Mouse (Mus musculus) olfactory bulb, adult 2 months (tissue): ENCODE measurements around the gene Tbxas1. TPM values are rescaled to one million over a fixed set of nuclear protein-coding genes. Genes with fewer than 3 reads are reported as not detected.

Experiments used
- H3K27ac ChIP-seq: fragments of 200-500 bp; 2 replicates; pipeline ENCODE4 v1.5.1; 2012; ENCODE audit warnings: low read depth, low read length; ENCODE audit not compliant: insufficient read depth
- H3K4me1 ChIP-seq: fragments of 200-500 bp; 2 replicates; pipeline ENCODE4 v1.6.1; 2012; ENCODE audit warnings: low read length; ENCODE audit not compliant: control insufficient read depth, insufficient read depth
- H3K4me3 ChIP-seq: fragments of 200-500 bp; 2 replicates; pipeline ENCODE4 v1.5.1; 2012; ENCODE audit warnings: mild to moderate bottlenecking, low read depth, low read length, moderate library complexity; ENCODE audit not compliant: insufficient read depth
- CTCF ChIP-seq: fragments of 200-500 bp; IDR thresholded peaks from 2 replicates; pipeline ENCODE4 v1.5.1; 2012; ENCODE audit warnings: low read depth, mild to moderate bottlenecking, low read length, moderate library complexity; ENCODE audit not compliant: insufficient read depth
- POLR2A ChIP-seq: fragments of 200-500 bp; IDR thresholded peaks from 2 replicates; pipeline ENCODE4 v1.6.1; 2012; ENCODE audit warnings: mild to moderate bottlenecking, low read depth, low read length, moderate library complexity; ENCODE audit not compliant: insufficient read depth
- WGBS: fragments of 180-500 bp; shearing (Covaris S2); methylation state at CpG from one replicate; pipeline ENCODE4 v1.1.7; 2018; 5-methylcytosine and 5-hydroxymethylcytosine counted together
- polyA plus RNA-seq: library from polyadenylated mRNA; stranded (reverse); fragments of >200 nt; gene quantifications from 2 replicates; pipeline ENCODE4 v1.2.4, GENCODE M21; 2012; ENCODE audit warnings: low replicate concordance; ENCODE audit not compliant: missing spikeins, insufficient read depth, insufficient read length

Tbxas1 gene
- polyA plus RNA-seq = not detected in 2 replicates

DNA sequence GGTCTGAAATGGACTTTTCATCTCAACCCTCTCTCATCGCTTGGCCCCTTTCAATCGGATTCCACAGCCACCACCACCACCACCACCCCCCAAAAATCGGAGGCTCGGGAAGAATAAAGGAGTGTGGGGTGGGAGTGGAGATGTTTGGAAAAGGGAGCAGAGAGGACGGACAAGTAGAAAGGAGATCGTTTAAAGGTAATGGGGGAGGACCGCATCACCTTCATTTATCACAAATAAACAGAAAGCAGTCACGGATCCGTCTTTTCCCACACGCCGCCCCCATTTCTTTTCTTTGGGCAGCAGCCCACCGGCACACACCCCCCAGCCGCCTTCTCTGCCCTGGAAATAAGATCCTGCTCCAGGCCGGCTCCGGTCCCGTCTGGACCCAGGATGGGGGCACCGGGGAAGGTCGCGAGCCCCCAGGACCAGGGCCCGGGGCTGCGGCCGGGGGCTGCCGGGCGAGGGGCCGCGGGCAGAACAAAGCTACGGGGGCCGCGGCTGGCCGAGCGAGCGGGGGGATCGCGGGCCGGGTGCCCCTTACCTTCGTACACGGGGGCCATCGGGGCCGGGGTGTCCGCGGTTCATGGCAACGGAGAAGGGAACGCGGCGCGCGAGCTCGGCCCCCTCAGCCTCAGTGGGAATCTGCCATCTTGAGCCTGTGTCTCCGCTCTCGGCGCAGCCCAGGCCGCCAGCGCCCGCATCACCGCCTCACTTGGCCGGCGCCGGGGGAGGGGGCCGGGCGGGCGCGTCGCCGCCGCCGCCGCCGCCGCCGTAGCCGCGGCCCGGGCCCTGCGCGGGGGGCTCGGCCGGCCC is at the start of gene Tbxas1:
Tbxas1 (plus strand) TSS at position 147 of the 813 bp plus-strand sequence.
- 10% methylated on average over 77 of the region's 77 CpGs for WGBS
- H3K4me1 ChIP-seq = peaks cover 2% of the 10 kb centered on the region; the same call in 1 of the 2 replicates
- H3K4me3 ChIP-seq = peak within 1 kb of the TSS; percentile 93
- TF ChIP-seq CTCF = no peak
- no peak for TF ChIP-seq POLR2A
- H3K27ac ChIP-seq = peak within 1 kb of the TSS; percentile 40

DNA sequence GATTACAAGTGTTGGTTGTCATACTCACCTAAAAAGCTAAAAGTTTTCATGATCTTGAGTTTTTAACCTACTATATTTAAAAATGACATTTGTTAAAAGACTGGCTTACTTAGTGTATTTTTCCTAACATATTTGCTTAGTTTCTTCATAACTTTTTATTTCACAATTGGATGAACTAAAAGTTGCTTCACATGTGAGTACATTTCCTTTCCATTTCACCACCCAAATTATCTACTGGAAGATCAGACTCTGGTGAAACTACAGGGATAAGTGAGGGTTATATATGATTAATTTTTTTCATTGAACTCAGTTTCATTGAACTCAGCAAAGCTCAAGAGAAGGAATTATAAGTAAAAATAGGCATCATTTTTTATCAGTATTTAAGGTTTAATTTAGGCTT is 49.3 kb upstream of the Tbxas1 start:
- no peak for TF ChIP-seq POLR2A
- no peak for TF ChIP-seq CTCF
- Histone ChIP-seq H3K4me1 (peaks cover 2% of the 10 kb centered on the region; the same call in 1 of the 2 replicates), H3K4me3 (no peak overlapping the region), H3K27ac (no peak overlapping the region)

DNA sequence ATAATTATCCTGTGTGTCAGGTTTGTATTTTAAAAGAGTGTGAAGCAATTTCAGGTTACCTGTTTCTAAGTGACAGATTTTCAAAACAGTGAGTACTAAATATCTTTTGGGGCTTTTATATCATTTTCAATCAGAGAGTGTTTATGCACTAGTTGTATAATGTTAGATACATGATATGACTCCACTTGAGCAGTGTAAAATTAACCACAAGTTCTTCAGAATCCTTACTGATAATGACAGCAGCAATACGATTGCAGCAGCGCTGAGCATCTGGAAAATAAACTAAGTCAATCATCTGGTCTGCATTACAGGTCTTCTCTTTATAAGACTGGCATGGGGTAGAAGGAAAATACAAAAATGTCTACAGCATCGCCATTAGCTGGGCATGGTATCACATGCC is 48.3 kb upstream of the Tbxas1 start:
- 97% methylated on average over 3 of the region's 3 CpGs for WGBS
- Histone ChIP-seq H3K27ac (no peak overlapping the region), H3K4me3 (no peak overlapping the region), H3K4me1 (peaks cover 2% of the 10 kb centered on the region; the same call in 1 of the 2 replicates)
- TF ChIP-seq CTCF (no peak), POLR2A (no peak)

DNA sequence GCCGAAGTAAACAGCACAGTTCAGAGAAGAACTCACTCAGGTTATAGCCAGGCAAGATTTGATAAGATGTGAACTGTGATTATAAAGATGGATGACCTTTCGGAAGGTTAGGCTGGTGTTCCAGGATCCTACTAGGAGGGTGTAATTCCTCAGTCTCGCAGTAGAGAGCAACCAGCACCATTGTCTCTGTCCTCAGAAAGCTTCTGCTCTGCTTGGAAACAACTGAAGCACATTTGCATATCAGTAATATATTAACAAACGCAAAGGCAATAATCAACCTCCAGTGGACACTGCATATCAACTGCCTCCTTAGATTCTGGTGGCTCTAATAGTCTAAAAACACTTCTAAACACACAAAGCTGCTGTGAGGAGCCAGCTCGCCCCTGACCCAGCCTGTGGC is 47.8 kb upstream of the Tbxas1 start:
- TF ChIP-seq POLR2A = no peak
- TF ChIP-seq CTCF = no peak
- WGBS = 82% methylated on average over 5 of the region's 5 CpGs
- peaks cover 2% of the 10 kb centered on the region; the same call in 1 of the 2 replicates for H3K4me1 ChIP-seq

DNA sequence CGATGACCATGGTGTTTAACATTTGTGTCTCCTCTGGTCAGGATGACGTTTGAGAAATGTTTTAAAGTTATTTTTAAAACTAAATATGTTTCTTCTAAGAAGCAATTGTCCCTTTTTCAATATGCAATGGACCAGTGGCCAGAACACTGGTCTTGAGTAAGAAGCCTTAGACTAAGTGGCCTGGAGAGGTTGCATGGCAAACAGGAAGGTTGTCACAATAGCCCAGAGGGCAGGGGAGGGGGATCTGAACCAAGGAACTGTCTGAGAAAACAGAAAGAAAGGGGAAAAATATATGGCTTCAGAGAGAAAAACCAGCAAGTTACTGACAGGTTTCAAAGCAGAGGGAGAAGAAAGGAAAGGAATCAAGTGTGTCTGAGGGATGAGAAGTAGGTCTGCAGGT is 47.0 kb upstream of the Tbxas1 start:
- Histone ChIP-seq H3K4me3 (no peak overlapping the region), H3K4me1 (peaks cover 2% of the 10 kb centered on the region; the same call in 1 of the 2 replicates), H3K27ac (no peak overlapping the region)
- TF ChIP-seq POLR2A = no peak
- no peak for TF ChIP-seq CTCF
- 90% methylated on average over 2 of the region's 2 CpGs for WGBS

More for the DNA sequence above, 47.8 kb upstream of the Tbxas1 start:
- H3K27ac ChIP-seq = no peak overlapping the region
- no peak overlapping the region for H3K4me3 ChIP-seq

DNA sequence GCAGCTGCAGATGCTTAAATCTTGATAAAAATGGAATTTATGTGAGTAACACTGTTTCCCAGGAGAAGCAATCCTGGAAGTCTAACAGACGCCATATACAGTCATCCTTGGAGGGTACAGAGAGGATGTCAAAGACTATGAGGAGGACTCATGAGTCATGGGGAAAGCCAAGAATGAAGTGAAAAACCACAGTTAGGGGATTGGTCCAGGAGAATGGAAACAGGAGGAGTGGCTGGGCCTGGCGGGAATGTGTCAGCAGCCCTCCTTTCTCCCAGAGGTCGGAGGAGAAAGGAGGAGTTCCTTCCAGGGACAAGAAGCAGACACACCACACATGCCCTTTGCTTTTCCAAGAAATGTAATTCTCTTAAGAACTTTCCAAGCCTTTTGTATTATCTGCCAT is 45.8 kb upstream of the Tbxas1 start:
- 64% methylated on average over 3 of the region's 3 CpGs for WGBS
- Histone ChIP-seq H3K27ac (no peak overlapping the region), H3K4me1 (peaks cover 2% of the 10 kb centered on the region; the same call in 1 of the 2 replicates), H3K4me3 (no peak overlapping the region)
- TF ChIP-seq CTCF (no peak), POLR2A (no peak)

DNA sequence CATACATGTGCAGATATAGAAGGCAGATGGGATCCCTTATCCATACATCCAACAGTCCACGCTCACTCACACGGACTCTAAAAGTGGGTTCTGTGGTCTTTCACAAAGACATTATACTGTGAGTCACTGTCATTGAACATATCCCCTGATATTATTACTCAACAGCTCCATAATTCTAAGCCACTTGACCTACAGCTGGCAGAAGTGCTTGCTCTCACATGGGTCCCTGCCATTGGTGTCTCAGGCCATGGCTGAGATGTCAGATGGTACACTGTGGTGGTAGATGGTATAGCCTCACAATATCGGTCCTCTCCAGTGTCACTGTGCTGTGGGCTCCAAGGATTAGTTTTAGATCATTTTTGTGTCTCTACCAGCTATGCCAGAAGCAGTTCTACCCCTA is 41.5 kb upstream of the Tbxas1 start:
- TF ChIP-seq POLR2A (no peak), CTCF (no peak)
- 91% methylated on average over 3 of the region's 3 CpGs for WGBS
- no peak overlapping the region for H3K27ac ChIP-seq
- H3K4me3 ChIP-seq = no peak overlapping the region
- H3K4me1 ChIP-seq = peaks cover 2% of the 10 kb centered on the region; the same call in 1 of the 2 replicates

DNA sequence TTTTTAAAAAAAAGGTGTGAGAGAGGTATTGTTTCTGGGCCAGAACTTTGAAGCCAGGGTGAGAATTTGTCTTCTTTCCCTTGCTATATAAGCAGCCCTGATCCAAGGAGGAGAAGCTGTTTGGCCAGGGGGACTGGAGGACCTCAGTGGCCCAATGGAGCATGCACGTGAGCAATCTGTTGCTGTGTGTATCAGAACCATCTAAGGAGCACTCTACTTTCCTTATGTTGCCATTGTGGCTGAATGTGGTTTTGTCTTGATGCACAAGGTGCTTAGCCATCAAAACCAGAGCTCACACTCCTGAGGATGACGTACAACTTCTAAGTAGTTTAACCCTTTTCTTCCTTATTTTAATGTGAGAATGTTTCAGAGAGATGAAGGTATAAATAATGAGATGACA is 40.5 kb upstream of the Tbxas1 start:
- TF ChIP-seq CTCF (no peak), POLR2A (no peak)
- no peak overlapping the region for H3K27ac ChIP-seq
- no peaks in the 10 kb centered on the region for H3K4me1 ChIP-seq
- no peak overlapping the region for H3K4me3 ChIP-seq
- WGBS = 95% methylated on average over 2 of the region's 2 CpGs

DNA sequence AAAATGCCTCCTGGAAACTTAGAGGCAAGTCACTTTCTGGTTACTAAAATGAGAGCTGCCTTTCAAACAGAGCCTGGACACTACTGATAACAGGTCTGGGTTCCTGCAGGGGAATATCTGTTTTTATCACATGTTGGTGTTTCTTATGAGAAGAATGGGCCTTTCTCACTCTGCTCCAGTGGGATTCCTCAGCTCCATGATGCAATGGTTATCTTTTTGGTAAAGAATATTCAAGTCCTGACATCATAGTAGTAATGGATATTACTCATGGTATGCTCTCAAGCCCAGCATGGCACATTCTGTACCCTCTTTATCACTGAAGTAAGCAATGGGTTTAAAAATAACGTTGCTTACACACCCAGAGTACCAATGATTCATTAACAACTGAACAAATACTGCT is 40.0 kb upstream of the Tbxas1 start:
- WGBS = 39% methylated on average over 1 of the region's 1 CpGs
- H3K4me1 ChIP-seq = peaks cover under 1% of the 10 kb centered on the region
- H3K4me3 ChIP-seq = no peak overlapping the region
- H3K27ac ChIP-seq = no peak overlapping the region
- no peak for TF ChIP-seq CTCF

DNA sequence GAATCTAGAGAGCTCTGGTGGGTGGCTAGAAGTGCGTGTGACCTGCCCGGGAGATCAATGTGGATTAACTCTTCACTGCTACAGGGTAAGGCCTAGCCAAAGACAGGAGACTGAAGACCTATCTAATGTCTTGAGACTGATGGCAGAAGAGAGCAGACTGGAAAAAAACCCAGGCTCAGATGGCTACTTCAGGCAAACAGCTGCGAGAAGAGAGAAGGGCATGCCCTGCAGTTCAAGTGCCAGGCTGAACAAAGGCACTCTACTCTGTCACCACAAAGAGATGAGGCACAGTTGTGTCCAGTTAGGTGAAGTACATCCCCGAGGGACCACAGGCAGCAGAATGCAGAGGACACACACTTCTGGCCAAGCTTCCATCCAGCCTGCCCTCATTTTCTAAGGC is 37.1 kb upstream of the Tbxas1 start:
- Histone ChIP-seq H3K27ac (no peak overlapping the region), H3K4me1 (peaks cover 3% of the 10 kb centered on the region), H3K4me3 (no peak overlapping the region)
- 73% methylated on average over 4 of the region's 4 CpGs for WGBS
- TF ChIP-seq POLR2A = no peak
